Mouse (Mus musculus): Measurements from ENCODE around the gene Znhit1.

Znhit1 gene
- long read RNA-seq, experiment 1, transcript Znhit1-206 (5 exons, 1,208 nt) = major isoform, 56 of 84 reads
- long read RNA-seq, experiment 1, transcript Znhit1-202 (5 exons, 740 nt) = minor isoform, 12 of 84 reads
- long read RNA-seq, experiment 1, partial matches to known transcripts = 10 of 84 reads
- long read RNA-seq, experiment 1, other reads (novel, unspliced or antisense) = 3 of 84 reads
- long read RNA-seq, experiment 2, transcript Znhit1-202 (5 exons, 740 nt) = minor isoform, 25 of 95 reads
- long read RNA-seq, experiment 2, transcript Znhit1-206 (5 exons, 1,208 nt) = major isoform, 56 of 95 reads
- long read RNA-seq, experiment 2, partial matches to known transcripts = 9 of 95 reads
- long read RNA-seq, experiment 2, other reads (novel, unspliced or antisense) = 3 of 95 reads

- intact Hi-C loops (cut with DNase I) = no loop called here
These were observed at the start of gene Znhit1 for GRCm38 (mm10) chr5:136987934-136988271. Znhit1 (minus strand) TSS chr5:136988021.

GRCm38 (mm10) chr5:137036211-137036610, 48.4 kb upstream of the Znhit1 start:
- intact Hi-C loops (cut with DNase I) = no loop called here

GRCm38 (mm10) chr5:137032641-137033074, 44.8 kb upstream of the Znhit1 start:
- intact Hi-C loops (cut with DNase I) = no loop called here

- intact Hi-C loops (cut with DNase I) = no loop called here
These were observed 44.2 kb upstream of the Znhit1 start for GRCm38 (mm10) chr5:137032033-137032421.

GRCm38 (mm10) chr5:137031076-137032032, 43.5 kb upstream of the Znhit1 start:
- intact Hi-C loops (cut with DNase I) = no loop called here

GRCm38 (mm10) chr5:137030416-137030810, 42.6 kb upstream of the Znhit1 start:
- intact Hi-C loops (cut with DNase I) = no loop called here

GRCm38 (mm10) chr5:137029643-137030415, 42.0 kb upstream of the Znhit1 start:
- intact Hi-C loops (cut with DNase I) = no loop called here

- intact Hi-C loops (cut with DNase I) = no loop called here
These were observed 41.4 kb upstream of the Znhit1 start for GRCm38 (mm10) chr5:137029273-137029585.

- intact Hi-C loops (cut with DNase I) = no loop called here
These were observed 40.9 kb upstream of the Znhit1 start for GRCm38 (mm10) chr5:137028561-137029272.

GRCm38 (mm10) chr5:137026092-137026491, 38.3 kb upstream of the Znhit1 start, which contains the start of gene Vgf:
Vgf (plus strand) TSS chr5:137026392.
- intact Hi-C loops (cut with DNase I) = no loop called here

GRCm38 (mm10) chr5:137025132-137025531, 37.3 kb upstream of the Znhit1 start:
- intact Hi-C loops (cut with DNase I) = loop anchor here (2.0 kb wide), 1 partner anchor 82 kb away; no protein-coding TSS in a partner anchor

GRCm38 (mm10) chr5:137024318-137024717, 36.5 kb upstream of the Znhit1 start:
- intact Hi-C loops (cut with DNase I) = loop anchor here (2.0 kb wide), 1 partner anchor 82 kb away; no protein-coding TSS in a partner anchor

- intact Hi-C loops (cut with DNase I) = no loop called here
These were observed 28.1 kb upstream of the Znhit1 start for GRCm38 (mm10) chr5:137015913-137016312.

- intact Hi-C loops (cut with DNase I) = loop anchor here (5.0 kb wide), 1 partner anchor 90 kb away; no protein-coding TSS in a partner anchor
These were observed 24.7 kb upstream of the Znhit1 start for GRCm38 (mm10) chr5:137012401-137012950.

- intact Hi-C loops (cut with DNase I) = loop anchor here (5.0 kb wide), 1 partner anchor 92 kb away; no protein-coding TSS in a partner anchor
These were observed 22.2 kb upstream of the Znhit1 start for GRCm38 (mm10) chr5:137009988-137010387.

GRCm38 (mm10) chr5:137007276-137007675, 19.5 kb upstream of the Znhit1 start:
- intact Hi-C loops (cut with DNase I) = no loop called here

GRCm38 (mm10) chr5:137000612-137001011, 12.8 kb upstream of the Znhit1 start:
- intact Hi-C loops (cut with DNase I) = no loop called here

- intact Hi-C loops (cut with DNase I) = no loop called here
These were observed 11.6 kb upstream of the Znhit1 start for GRCm38 (mm10) chr5:136999449-136999848.

GRCm38 (mm10) chr5:136989801-136990200, 2.0 kb upstream of the Znhit1 start:
- intact Hi-C loops (cut with DNase I) = no loop called here

- intact Hi-C loops (cut with DNase I) = no loop called here
These were observed 599 bp upstream of the Znhit1 start for GRCm38 (mm10) chr5:136988420-136988819.
